Mouse (Mus musculus) lung, embryonic 15.5 days (tissue): Measurements from ENCODE around the gene Rbks. TPM values are rescaled to one million over a fixed set of nuclear protein-coding genes. Genes with fewer than 3 reads are reported as not detected.

Experiments used
- ATAC-seq: fragments of 200-750 bp; cut with Nextera tagmentation; 2 replicates; pipeline ENCODE4 v1.8.0; 2017; ENCODE audit warnings: moderate number of reproducible peaks, borderline replicate concordance; ENCODE audit not compliant: low FRiP score, low TSS enrichment; ENCODE audit errors: extremely low read depth
- H3K27ac ChIP-seq: fragments of 300-500 bp; sonication (generic); 2 replicates; pipeline ENCODE4 v1.5.1; 2015; ENCODE audit warnings: moderate library complexity, mild to moderate bottlenecking, inconsistent platforms
- H3K27me3 ChIP-seq: fragments of 300-500 bp; sonication (generic); 2 replicates; pipeline ENCODE4 v1.6.1; 2015; ENCODE audit warnings: inconsistent platforms
- H3K36me3 ChIP-seq: fragments of 300-500 bp; sonication (generic); 2 replicates; pipeline ENCODE4 v1.6.1; 2015; ENCODE audit warnings: inconsistent platforms
- H3K4me1 ChIP-seq: fragments of 300-500 bp; sonication (generic); 2 replicates; pipeline ENCODE4 v1.6.1; 2015; ENCODE audit warnings: inconsistent platforms
- H3K4me2 ChIP-seq: fragments of 300-500 bp; sonication (generic); 2 replicates; pipeline ENCODE4 v1.6.1; 2015; ENCODE audit warnings: inconsistent platforms, mild to moderate bottlenecking, moderate library complexity
- H3K4me3 ChIP-seq: fragments of 300-500 bp; sonication (generic); 2 replicates; pipeline ENCODE4 v1.5.1; 2015; ENCODE audit warnings: mild to moderate bottlenecking, inconsistent platforms
- H3K9ac ChIP-seq: fragments of 300-500 bp; sonication (generic); 2 replicates; pipeline ENCODE4 v1.6.1; 2015; ENCODE audit warnings: inconsistent platforms
- H3K9me3 ChIP-seq: fragments of 300-500 bp; sonication (generic); 2 replicates; pipeline ENCODE4 v1.6.1; 2016; ENCODE audit warnings: inconsistent platforms
- WGBS: fragments of 180-500 bp; shearing (Covaris S2); methylation state at CpG from one replicate; pipeline ENCODE4 v1.1.7; 2015; 5-methylcytosine and 5-hydroxymethylcytosine counted together
- polyA plus RNA-seq: library from polyadenylated mRNA; unstranded; fragments of >200 nt; fragmentation: Nextera tagmentation; extraction: Ambion mirVana; gene quantifications from 2 replicates; pipeline ENCODE4 v1.2.1, GENCODE M21; 2015

The Rbks gene
- polyA plus RNA-seq, 1 experiment from 2014 or later: 3.0 TPM

- H3K36me3 ChIP-seq: 0 out of 2 replicates have a peak, but pooled peaks cover 6% of the 10 kb centered on the region
- no peaks in the 10 kb centered on the region for H3K4me1 ChIP-seq
- H3K27me3 ChIP-seq: no peaks in the 10 kb centered on the region
- H3K9ac ChIP-seq: no peak overlapping the region
- no peak overlapping the region for H3K4me2 ChIP-seq
- H3K4me3 ChIP-seq: no peak overlapping the region
- ATAC-seq: no peak
- no peaks in the 10 kb centered on the region for H3K9me3 ChIP-seq
- H3K27ac ChIP-seq: no peak overlapping the region
- WGBS: 58% methylated on average over 4 of the region's 4 CpGs
These were observed 9.4 kb upstream of the Rbks start for GRCm38 (mm10) chr5:31706826-31707225.

GRCm38 (mm10) chr5:31704971-31705370, 7.5 kb upstream of the Rbks start:
- 74% methylated on average over 5 of the region's 5 CpGs for WGBS
- Histone ChIP-seq H3K27ac (no peak overlapping the region), H3K27me3 (no peaks in the 10 kb centered on the region), H3K4me2 (no peak overlapping the region), H3K4me1 (no peaks in the 10 kb centered on the region), H3K36me3 (0 out of 2 replicates have a peak, but pooled peaks cover 6% of the 10 kb centered on the region), H3K9ac (no peak overlapping the region), H3K9me3 (no peaks in the 10 kb centered on the region), H3K4me3 (no peak overlapping the region)
- no peak for ATAC-seq

GRCm38 (mm10) chr5:31699397-31699796, 2.0 kb upstream of the Rbks start:
- 0 out of 2 replicates have a peak, but pooled peaks cover 6% of the 10 kb centered on the region for H3K36me3 ChIP-seq
- H3K9me3 ChIP-seq: no peaks in the 10 kb centered on the region
- H3K4me3 ChIP-seq: no peak overlapping the region
- H3K27ac ChIP-seq: no peak overlapping the region
- no peak for ATAC-seq
- no peaks in the 10 kb centered on the region for H3K27me3 ChIP-seq
- no peak overlapping the region for H3K9ac ChIP-seq
- H3K4me1 ChIP-seq: peaks cover 11% of the 10 kb centered on the region; the same call in 1 of the 2 replicates
- no peak overlapping the region for H3K4me2 ChIP-seq

GRCm38 (mm10) chr5:31698931-31699330, 1.5 kb upstream of the Rbks start:
- no peak for ATAC-seq
- peaks cover 11% of the 10 kb centered on the region; the same call in 1 of the 2 replicates for H3K4me1 ChIP-seq
- H3K4me2 ChIP-seq: peak overlapping the region; percentile 65; the same call in 1 of the 2 replicates
- H3K36me3 ChIP-seq: 0 out of 2 replicates have a peak, but pooled peaks cover 6% of the 10 kb centered on the region
- no peaks in the 10 kb centered on the region for H3K9me3 ChIP-seq
- no peaks in the 10 kb centered on the region for H3K27me3 ChIP-seq
- 0 out of 2 replicates have a peak overlapping the region, but pooled peaks have one; percentile 12 for H3K27ac ChIP-seq
- H3K4me3 ChIP-seq: no peak overlapping the region
- WGBS: 38% methylated on average over 4 of the region's 4 CpGs
- H3K9ac ChIP-seq: no peak overlapping the region

GRCm38 (mm10) chr5:31698297-31698726, 885 bp upstream of the Rbks start:
- 1% methylated on average over 16 of the region's 16 CpGs for WGBS
- H3K4me3 ChIP-seq: peak overlapping the region; percentile 72
- H3K36me3 ChIP-seq: 0 out of 2 replicates have a peak, but pooled peaks cover 4% of the 10 kb centered on the region
- peak overlapping the region; percentile 89 for H3K27ac ChIP-seq
- H3K27me3 ChIP-seq: no peaks in the 10 kb centered on the region
- H3K4me2 ChIP-seq: peak overlapping the region; percentile 65
- peak overlapping the region; percentile 83 for H3K9ac ChIP-seq
- H3K4me1 ChIP-seq: peaks cover 11% of the 10 kb centered on the region; the same call in 1 of the 2 replicates
- ATAC-seq: peak; percentile 73; the same call in 1 of the 2 replicates
- H3K9me3 ChIP-seq: no peaks in the 10 kb centered on the region

- H3K36me3 ChIP-seq: no peaks in the 10 kb centered on the region
- no peaks in the 10 kb centered on the region for H3K9me3 ChIP-seq
- under 1% methylated on average over 71 of the region's 71 CpGs for WGBS
- peak within 1 kb of the TSS; percentile 83 for H3K9ac ChIP-seq
- H3K4me1 ChIP-seq: peaks cover 11% of the 10 kb centered on the region; the same call in 1 of the 2 replicates
- peak; percentile 96 for ATAC-seq
- H3K4me3 ChIP-seq: peak within 1 kb of the TSS; percentile 72
- no peaks in the 10 kb centered on the region for H3K27me3 ChIP-seq
- peak within 1 kb of the TSS; percentile 65 for H3K4me2 ChIP-seq
- H3K27ac ChIP-seq: peak within 1 kb of the TSS; percentile 89
These were observed 343 bp upstream of the Rbks start, which contains the start of gene Babam2 for GRCm38 (mm10) chr5:31697644-31698296. Babam2 (plus strand) TSS chr5:31697684.

- Histone ChIP-seq H3K27me3 (no peaks in the 10 kb centered on the region), H3K4me3 (no peak overlapping the region), H3K9me3 (no peaks in the 10 kb centered on the region), H3K4me2 (no peak overlapping the region), H3K27ac (peak overlapping the region; percentile 37; the same call in 1 of the 2 replicates), H3K9ac (no peak overlapping the region), H3K36me3 (no peaks in the 10 kb centered on the region), H3K4me1 (0 out of 2 replicates have a peak, but pooled peaks cover 4% of the 10 kb centered on the region)
- no peak for ATAC-seq
These were observed 4.2 kb downstream of the Rbks start for GRCm38 (mm10) chr5:31693191-31693590.

- no peak for ATAC-seq
- H3K36me3 ChIP-seq: no peaks in the 10 kb centered on the region
- H3K27ac ChIP-seq: no peak overlapping the region
- H3K9ac ChIP-seq: no peak overlapping the region
- no peak overlapping the region for H3K4me3 ChIP-seq
- H3K4me2 ChIP-seq: no peak overlapping the region
- H3K27me3 ChIP-seq: no peaks in the 10 kb centered on the region
- WGBS: 74% methylated on average over 3 of the region's 3 CpGs
- no peaks in the 10 kb centered on the region for H3K4me1 ChIP-seq
- no peaks in the 10 kb centered on the region for H3K9me3 ChIP-seq
These were observed 9.5 kb downstream of the Rbks start for GRCm38 (mm10) chr5:31687972-31688371.

- Histone ChIP-seq H3K9me3 (no peaks in the 10 kb centered on the region), H3K9ac (no peak overlapping the region), H3K4me2 (no peak overlapping the region), H3K27ac (no peak overlapping the region), H3K27me3 (no peaks in the 10 kb centered on the region), H3K36me3 (no peaks in the 10 kb centered on the region), H3K4me1 (no peaks in the 10 kb centered on the region), H3K4me3 (no peak overlapping the region)
- 64% methylated on average over 2 of the region's 2 CpGs for WGBS
- no peak for ATAC-seq
These were observed 11.4 kb downstream of the Rbks start for GRCm38 (mm10) chr5:31686040-31686439.

- 49% methylated on average over 1 of the region's 1 CpGs for WGBS
- no peaks in the 10 kb centered on the region for H3K36me3 ChIP-seq
- H3K9ac ChIP-seq: no peak overlapping the region
- H3K27me3 ChIP-seq: no peaks in the 10 kb centered on the region
- no peak overlapping the region for H3K4me2 ChIP-seq
- no peaks in the 10 kb centered on the region for H3K4me1 ChIP-seq
- no peak for ATAC-seq
- no peak overlapping the region for H3K27ac ChIP-seq
- no peak overlapping the region for H3K4me3 ChIP-seq
- no peaks in the 10 kb centered on the region for H3K9me3 ChIP-seq
These were observed 15.1 kb downstream of the Rbks start for GRCm38 (mm10) chr5:31682305-31682704.

- no peak overlapping the region for H3K27ac ChIP-seq
- H3K9ac ChIP-seq: no peak overlapping the region
- ATAC-seq: no peak
- no peaks in the 10 kb centered on the region for H3K27me3 ChIP-seq
- H3K9me3 ChIP-seq: no peaks in the 10 kb centered on the region
- H3K4me3 ChIP-seq: no peak overlapping the region
- WGBS: 70% methylated on average over 4 of the region's 4 CpGs
- H3K4me1 ChIP-seq: no peaks in the 10 kb centered on the region
- no peak overlapping the region for H3K4me2 ChIP-seq
- no peaks in the 10 kb centered on the region for H3K36me3 ChIP-seq
These were observed 17.2 kb downstream of the Rbks start for GRCm38 (mm10) chr5:31680183-31680582.

- H3K4me1 ChIP-seq: no peaks in the 10 kb centered on the region
- no peak overlapping the region for H3K27ac ChIP-seq
- no peak overlapping the region for H3K4me3 ChIP-seq
- H3K9me3 ChIP-seq: no peaks in the 10 kb centered on the region
- no peak overlapping the region for H3K4me2 ChIP-seq
- H3K27me3 ChIP-seq: no peaks in the 10 kb centered on the region
- 87% methylated on average over 1 of the region's 1 CpGs for WGBS
- no peak for ATAC-seq
- H3K36me3 ChIP-seq: no peaks in the 10 kb centered on the region
- no peak overlapping the region for H3K9ac ChIP-seq
These were observed 19.4 kb downstream of the Rbks start for GRCm38 (mm10) chr5:31678000-31678399.
